In genomic region chr14:46845706-46846105, GRCm38 (mm10) we compare ENCODE assay signal across 18 mouse cellular contexts. TPM values are rescaled to one million over a fixed set of nuclear protein-coding genes. Genes with fewer than 3 reads are reported as not detected.
A peak's percentile ranks its signal among the peaks of the same experiment; 100 is the strongest.
DNase-seq lines count a peak whose midpoint lies in the region.
"Had no signal": no experiment of that assay in that cellular context is flagged by ENCODE, and none has a peak within 500 bp of the region (broad histone marks: within the 10 kb centered on the region; RNA-seq: fewer than 3 reads in every experiment).

No protein-coding gene starts in this region.

- peak; percentile 85 for DNase-seq in heart, adult 11 months
- DNase-seq in heart, postnatal 4 days = no peak
- DNase-seq in ovary, postnatal 36 days (ENCODE audit: low spot score) = peak; percentile 10
- DNase-seq in ovary, postnatal 10 days (ENCODE audit: low spot score) = no peak
- peak; percentile 91 for DNase-seq in MEL-GATA-1-ER (ENCODE audit: extremely low read depth, low read depth)
- DNase-seq in embryo, embryonic 10 days (ENCODE audit: low spot score) = no peak
- no peak for DNase-seq in cerebellum, adult 8-10 months
- DNase-seq: adrenal gland, postnatal 10 days; cerebellum, adult 11 months; cerebellum, adult 9-10 months; cerebellum, postnatal 14 days; forebrain, postnatal 0 days; gastrocnemius, adult 2 months; gastrocnemius, postnatal 14 days; heart, adult 18-20 months; heart, postnatal 10 days; heart, postnatal 36 days; kidney, adult 18-20 months had no signal

RNA-seq across cellular contexts. Expression of gene Cgrrf1, which starts 13.8 kb away (rescaled TPM):
- 10 to 100 TPM; 26.4 to 26.8 TPM for total RNA-seq in heart, postnatal 4 days (2021)

RNA-seq across cellular contexts. Expression of gene Gmfb, which starts 23.7 kb away (rescaled TPM):
- total RNA-seq in heart, postnatal 4 days (2021) = 10 to 100 TPM; 53.6 to 54.1 TPM

RNA-seq across cellular contexts. Expression of gene Samd4, which starts 36.9 kb away (rescaled TPM):
- total RNA-seq in heart, postnatal 4 days (2021) = 10 to 100 TPM; 76.5 to 84.4 TPM

RNA-seq across cellular contexts. Expression of gene Cnih1, which starts 57.5 kb away (rescaled TPM):
- total RNA-seq in heart, postnatal 4 days (2021) = 10 to 100 TPM; 78.8 to 81.1 TPM

Comparison
In these comparisons a context has a peak if more than half of its experiments do, and no peak if none do; other contexts are left out.
1. DNase-seq: peak in heart, adult 11 months (single experiment), ovary, postnatal 36 days (single experiment) and MEL-GATA-1-ER (single experiment); none in heart, postnatal 4 days (single experiment), ovary, postnatal 10 days (single experiment), embryo, embryonic 10 days (single experiment) and cerebellum, adult 8-10 months (single experiment).